Mouse (Mus musculus): ENCODE data around the gene Soat2.

- TF ChIP-seq POLR2A (IDR thresholded peaks at IDR 0.05; ENCODE audit: insufficient read length, low read depth) (no peak), MAX (IDR thresholded peaks at IDR 0.05; ENCODE audit: low read depth) (no peak), E2F4 (IDR thresholded peaks at IDR 0.05; ENCODE audit: insufficient read depth) (no peak)
These were observed 2.5 kb upstream of the Soat2 start for GRCm38 (mm10) chr15:102147674-102148402.
